Mouse (Mus musculus) cerebellum, adult 9-11 months (tissue): ENCODE measurements around the gene Cdc42ep4.

Experiments used
- DNase-seq: peaks from one replicate; pipeline ENCODE4 v3.0.0; 2022

The Cdc42ep4 gene

GRCm38 (mm10) chr11:113680954-113681353 lies 70.7 kb downstream of the Cdc42ep4 start:
- DNase-seq, result no peak

GRCm38 (mm10) chr11:113678373-113678772 lies 73.3 kb downstream of the Cdc42ep4 start:
- no peak for DNase-seq

- no peak for DNase-seq
Observed at GRCm38 (mm10) chr11:113677378-113677777, 74.3 kb downstream of the Cdc42ep4 start.
